Mouse (Mus musculus): Measurements from ENCODE around the gene Ppdpf.
"Not testable (repeated sequence)": the region's sequence is repeated elsewhere in the genome, so short reads cannot be mapped to it uniquely, and the experiment has no call there.

Ppdpf gene

DNA sequence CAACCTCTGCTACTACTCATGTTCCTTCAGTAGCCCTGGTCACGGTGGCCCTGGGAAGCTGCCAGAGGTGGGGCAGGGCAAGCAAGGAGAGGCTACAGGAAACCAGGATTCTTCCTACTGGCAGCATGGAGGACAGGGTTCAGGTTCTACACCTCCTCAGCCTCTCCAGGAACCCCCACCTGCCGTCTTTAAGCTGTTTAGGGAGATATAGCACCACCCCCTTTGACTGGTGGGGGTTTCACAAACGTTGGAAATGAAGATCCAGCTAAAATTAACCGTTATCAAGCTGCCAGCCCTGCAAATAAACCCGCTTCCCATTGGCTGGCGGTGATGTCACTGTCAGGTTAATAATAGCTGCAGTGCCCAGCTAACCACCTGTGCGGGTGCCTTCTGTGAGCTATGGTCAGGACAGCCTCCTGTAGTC lies 27.9 kb upstream of the Ppdpf start:
- DNase-seq (ENCODE audit: extremely low read depth, low read depth): no peak

- DNase-seq (ENCODE audit: extremely low read depth, low read depth): no peak
These were observed 27.3 kb upstream of the Ppdpf start for GRCm38 (mm10) chr2:181159771-181160170.

DNA sequence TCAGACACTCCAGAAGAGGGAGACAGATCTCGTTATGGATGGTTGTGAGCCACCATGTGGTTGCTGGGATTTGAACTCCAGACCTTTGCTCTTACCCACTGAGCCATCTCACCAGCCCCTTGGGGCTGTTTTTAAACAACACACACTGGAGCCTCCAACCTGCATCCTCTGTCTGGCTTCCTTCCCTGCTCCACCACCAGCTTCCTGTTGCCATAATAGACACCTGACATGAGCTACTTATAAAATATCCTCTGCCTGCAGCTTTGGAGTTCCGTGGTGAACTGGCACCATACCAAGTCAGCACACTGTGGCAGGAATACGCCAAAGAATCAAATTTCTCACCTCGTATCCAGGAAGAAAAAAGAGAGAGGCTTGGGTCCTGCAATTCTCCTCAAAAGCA lies 26.2 kb upstream of the Ppdpf start:
- no peak for DNase-seq (ENCODE audit: extremely low read depth, low read depth)

DNA sequence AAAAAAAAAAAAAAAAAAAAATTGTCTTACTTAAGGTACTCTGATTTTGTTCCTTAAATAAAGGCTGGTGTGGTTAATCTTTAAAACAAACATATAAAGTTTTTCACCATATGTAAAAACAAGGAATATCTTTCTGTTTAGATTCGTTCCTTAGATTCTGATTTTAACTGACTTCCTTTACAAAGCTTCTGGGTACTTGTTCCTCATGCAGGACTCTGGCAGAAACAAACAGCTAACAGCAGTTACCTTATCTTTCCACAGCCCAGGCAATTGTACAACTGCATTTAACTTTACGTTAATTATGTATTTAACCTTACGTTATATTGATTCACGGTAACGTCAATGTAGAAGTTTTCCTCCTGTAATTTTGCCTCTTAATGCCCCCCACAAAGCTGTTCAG lies 20.6 kb upstream of the Ppdpf start:
- no peak for DNase-seq (ENCODE audit: extremely low read depth, low read depth)

GRCm38 (mm10) chr2:181174646-181175045 lies 12.4 kb upstream of the Ppdpf start:
- DNase-seq (ENCODE audit: extremely low read depth, low read depth): no peak

GRCm38 (mm10) chr2:181178015-181178414 lies 9.0 kb upstream of the Ppdpf start:
- no peak for DNase-seq (ENCODE audit: extremely low read depth, low read depth)

DNA sequence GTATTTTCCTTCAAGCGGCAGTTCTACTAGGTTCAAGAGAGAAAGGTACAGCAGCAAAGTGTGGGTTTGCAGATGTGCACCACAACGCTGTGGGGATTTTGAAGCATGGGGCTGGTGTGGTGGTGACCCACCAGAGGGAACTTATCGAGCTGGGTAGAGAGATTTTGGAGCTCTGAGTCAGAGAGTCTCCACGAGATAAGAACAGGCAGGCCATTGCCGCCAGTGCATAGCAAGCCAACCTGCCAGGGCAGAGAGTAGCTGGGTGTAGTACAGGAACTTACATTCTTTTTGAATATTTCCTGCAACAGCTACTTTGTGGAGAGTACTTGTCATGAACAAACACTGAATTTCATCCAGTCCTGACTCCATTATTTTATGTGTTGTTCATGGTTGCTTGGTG lies 8.6 kb upstream of the Ppdpf start:
- no peak for DNase-seq (ENCODE audit: extremely low read depth, low read depth)

DNA sequence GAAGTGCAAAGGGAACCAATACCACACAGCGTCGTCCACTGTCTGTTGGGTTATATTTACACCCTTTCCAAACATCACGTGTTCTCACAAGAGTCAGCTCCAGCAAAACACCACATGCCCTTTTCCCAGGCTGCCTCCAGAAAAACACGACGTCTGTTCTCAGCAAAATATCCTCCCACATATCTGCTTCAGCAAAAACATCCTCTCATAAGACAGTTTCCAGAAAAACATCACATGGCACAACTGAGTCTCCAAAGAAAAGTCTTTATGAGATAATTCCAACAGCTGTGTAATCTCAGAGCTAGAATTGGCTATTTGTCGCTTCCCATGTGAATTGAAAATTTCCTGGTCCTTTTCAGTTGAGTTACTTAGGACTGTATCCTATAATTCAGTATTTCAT lies 6.1 kb upstream of the Ppdpf start:
- DNase-seq (ENCODE audit: extremely low read depth, low read depth): no peak

DNA sequence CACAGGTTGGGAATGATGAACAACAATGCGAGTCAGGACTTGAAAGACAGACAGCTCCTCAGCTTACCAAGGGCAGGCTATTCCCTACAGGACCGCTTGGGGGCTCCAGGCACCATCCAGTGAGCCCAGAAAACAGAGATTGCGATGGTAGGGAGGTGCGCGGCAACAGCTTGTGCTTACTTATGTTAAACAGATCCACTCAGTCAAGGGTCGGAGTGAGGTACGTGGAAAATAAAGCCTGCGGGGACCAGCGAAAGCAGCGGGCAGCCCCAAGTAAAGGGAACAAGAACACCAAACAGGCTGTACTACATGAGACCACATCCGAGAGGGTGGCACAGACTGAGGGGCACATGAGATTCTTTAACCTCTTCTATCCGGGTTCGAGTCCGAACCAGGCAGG lies 412 bp upstream of the Ppdpf start:
- DNase-seq (ENCODE audit: extremely low read depth, low read depth): peak; percentile 68

DNA sequence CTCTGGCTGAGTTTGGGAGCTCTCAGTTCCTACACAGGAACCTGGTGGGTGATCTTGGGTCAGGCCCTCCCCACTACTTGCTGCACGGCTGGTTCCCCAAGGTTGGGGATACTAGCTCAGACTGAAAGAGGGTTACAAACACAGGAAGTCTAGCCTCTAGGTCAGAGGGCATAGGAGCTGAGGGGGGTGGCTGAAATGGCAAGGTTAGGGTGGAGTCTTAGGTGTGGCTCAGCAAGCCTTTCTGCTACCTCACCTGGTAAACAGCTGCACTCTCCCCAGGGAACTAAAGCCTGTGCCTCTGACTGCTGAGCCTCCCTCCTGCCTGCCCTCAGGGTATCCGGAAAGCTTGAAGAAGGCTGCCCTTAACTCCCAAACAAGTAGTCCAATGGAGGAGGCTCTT lies 1.6 kb downstream of the Ppdpf start:
- DNase-seq (ENCODE audit: extremely low read depth, low read depth): no peak

DNA sequence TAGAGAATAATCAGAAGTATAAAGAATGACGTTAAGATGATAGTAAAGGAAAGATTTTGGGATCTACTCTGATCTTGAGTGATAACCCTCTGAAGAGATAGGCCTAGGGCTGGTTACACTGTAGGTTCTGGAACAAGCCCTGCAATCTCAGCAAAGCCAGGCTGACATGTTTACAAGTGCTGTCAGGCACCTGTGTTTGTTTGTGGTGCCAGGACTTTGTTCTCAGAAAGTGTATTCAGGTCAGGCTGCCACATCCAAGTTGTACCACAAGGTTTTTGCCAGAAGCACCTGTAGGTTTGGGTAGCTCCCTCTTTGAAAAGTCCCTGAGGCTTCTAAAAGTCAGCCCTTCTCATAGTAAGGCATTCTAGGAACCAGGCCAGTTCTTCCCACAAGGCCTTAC lies 2.3 kb downstream of the Ppdpf start:
- DNase-seq (ENCODE audit: extremely low read depth, low read depth): no peak

DNA sequence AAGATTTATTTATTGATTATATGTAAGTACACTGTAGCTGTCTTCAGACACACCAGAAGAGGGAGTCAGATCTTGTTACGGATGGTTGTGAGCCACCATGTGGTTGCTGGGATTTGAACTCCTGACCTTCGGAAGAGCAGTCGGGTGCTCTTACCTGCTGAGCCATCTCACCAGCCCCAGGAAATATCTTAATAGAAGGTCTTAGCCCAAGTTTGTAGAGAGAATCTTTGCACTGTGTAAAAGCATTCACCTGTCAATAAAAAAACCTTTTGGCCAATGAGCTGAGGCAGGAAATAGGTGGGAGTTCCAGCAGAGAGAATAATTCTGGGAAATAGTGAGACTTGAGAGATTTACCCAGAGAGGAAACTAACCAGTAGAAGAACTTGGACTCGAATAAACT lies 4.3 kb downstream of the Ppdpf start:
- not testable (repeated sequence) for DNase-seq (ENCODE audit: extremely low read depth, low read depth)

DNA sequence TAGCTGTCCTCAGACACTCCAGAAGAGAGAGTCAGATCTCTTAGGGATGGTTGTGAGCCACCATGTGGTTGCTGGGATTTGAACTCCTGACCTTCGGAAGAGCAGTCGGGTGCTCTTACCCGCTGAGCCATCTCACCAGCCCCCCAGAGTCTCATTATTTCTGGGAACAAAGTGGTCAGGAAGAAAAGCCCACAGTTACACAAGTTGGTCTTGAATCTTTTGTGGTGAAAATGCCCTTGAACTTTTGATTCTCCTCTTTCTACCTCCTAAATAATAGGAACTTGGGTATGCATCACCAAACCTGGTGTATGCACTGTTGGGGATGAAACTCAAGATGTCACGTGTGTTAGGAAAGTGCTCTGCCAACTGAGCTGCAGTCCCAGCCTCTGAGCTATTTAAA lies 4.9 kb downstream of the Ppdpf start:
- DNase-seq (ENCODE audit: extremely low read depth, low read depth): no peak

- no peak for DNase-seq (ENCODE audit: extremely low read depth, low read depth)
These were observed 6.0 kb downstream of the Ppdpf start for GRCm38 (mm10) chr2:181193044-181193443.

GRCm38 (mm10) chr2:181196628-181197300 lies 9.7 kb downstream of the Ppdpf start:
- DNase-seq (ENCODE audit: extremely low read depth, low read depth): no peak

DNA sequence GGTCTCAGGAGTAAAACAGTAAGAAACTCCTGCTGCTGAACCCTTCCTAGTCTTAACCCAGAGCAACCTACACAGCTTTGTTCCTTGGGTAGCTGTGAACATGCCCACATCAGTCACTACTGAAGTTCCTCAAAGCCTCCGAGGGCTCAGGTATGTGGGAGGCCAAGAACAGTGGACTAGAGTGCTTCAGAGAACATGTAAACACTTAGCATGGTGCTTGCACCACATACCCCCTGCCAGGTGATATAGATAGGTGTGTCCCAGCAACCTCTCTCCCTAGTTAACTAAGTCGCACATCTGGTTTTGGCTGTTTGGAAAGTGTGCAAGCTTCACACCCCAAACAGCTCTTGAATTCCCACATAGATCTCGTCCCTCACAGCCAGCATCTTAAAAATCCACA lies 14.6 kb downstream of the Ppdpf start:
- DNase-seq (ENCODE audit: extremely low read depth, low read depth): no peak

- DNase-seq (ENCODE audit: extremely low read depth, low read depth): no peak
These were observed 15.4 kb downstream of the Ppdpf start, which contains the start of gene Ptk6 for GRCm38 (mm10) chr2:181202422-181202821. Ptk6 (minus strand) TSS chr2:181202789.

- no peak for DNase-seq (ENCODE audit: extremely low read depth, low read depth)
These were observed 15.8 kb downstream of the Ppdpf start for GRCm38 (mm10) chr2:181202886-181203285.

- no peak for DNase-seq (ENCODE audit: extremely low read depth, low read depth)
These were observed 18.6 kb downstream of the Ppdpf start for GRCm38 (mm10) chr2:181205678-181206077.

- no peak for DNase-seq (ENCODE audit: extremely low read depth, low read depth)
These were observed 19.1 kb downstream of the Ppdpf start for GRCm38 (mm10) chr2:181206118-181206517.

DNA sequence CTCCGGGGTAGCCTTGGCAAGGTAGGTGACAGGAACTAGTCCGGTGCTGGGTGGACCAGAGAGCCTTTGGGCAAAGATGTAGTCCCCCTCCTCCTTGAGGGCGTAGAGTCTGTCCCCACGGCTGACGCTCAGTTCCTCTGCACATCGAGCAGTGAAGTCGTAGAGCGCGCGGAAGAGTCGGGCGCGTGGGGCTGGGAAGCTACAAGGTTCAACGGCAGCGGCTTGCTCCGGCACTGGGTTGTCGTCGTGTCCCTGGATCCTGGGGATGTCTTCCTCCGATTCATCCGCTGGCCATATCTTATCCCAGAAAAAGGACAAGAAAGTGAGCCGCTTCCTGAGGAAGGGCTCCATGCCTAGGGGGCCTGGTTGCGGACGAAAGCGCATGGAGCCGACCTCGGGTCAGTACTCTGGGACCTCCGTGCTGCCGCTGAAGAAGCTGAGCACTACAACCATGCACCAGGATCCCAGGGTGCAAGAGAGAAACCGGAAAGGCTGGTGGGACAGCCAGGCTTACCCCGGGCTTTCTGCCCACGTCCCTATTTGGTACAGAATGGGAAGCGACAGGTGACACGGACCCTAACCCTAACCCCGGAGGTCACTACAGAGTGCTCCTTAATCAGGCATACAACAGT lies 25.5 kb downstream of the Ppdpf start:
- DNase-seq (ENCODE audit: extremely low read depth, low read depth): no peak

DNA sequence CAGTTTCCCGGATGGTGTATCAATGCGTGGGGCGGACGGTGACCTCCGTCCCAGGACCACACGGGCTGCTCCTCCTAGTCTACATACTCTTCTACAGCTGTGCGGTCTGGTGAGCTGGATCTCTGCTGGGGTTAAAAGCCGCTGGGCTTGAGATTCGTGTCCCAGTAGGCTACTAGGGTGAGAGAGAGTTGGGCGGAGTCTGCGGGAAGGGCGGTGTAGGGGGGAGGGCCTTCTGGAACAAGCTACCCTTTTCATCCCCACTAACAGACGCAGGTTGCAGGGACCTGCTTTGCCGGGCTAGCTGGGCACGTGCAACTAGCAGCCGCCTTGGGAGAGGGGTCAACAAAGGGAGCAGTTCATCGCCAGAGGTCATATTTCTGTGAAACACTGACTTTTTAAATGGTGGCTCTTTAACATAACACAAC lies 26.0 kb downstream of the Ppdpf start, which contains the start of gene Srms:
TSS of gene Srms (minus strand) at position 165 of the 425 bp plus-strand sequence.
- no peak for DNase-seq (ENCODE audit: extremely low read depth, low read depth)

GRCm38 (mm10) chr2:181216037-181216436 lies 29.0 kb downstream of the Ppdpf start:
- no peak for DNase-seq (ENCODE audit: extremely low read depth, low read depth)
